Mouse (Mus musculus): Measurements from ENCODE around the gene Rusc2. TPM values are rescaled to one million over a fixed set of nuclear protein-coding genes. Genes with fewer than 3 reads are reported as not detected.

Rusc2 gene
- polyA plus RNA-seq, 1 experiment = not detected

DNA sequence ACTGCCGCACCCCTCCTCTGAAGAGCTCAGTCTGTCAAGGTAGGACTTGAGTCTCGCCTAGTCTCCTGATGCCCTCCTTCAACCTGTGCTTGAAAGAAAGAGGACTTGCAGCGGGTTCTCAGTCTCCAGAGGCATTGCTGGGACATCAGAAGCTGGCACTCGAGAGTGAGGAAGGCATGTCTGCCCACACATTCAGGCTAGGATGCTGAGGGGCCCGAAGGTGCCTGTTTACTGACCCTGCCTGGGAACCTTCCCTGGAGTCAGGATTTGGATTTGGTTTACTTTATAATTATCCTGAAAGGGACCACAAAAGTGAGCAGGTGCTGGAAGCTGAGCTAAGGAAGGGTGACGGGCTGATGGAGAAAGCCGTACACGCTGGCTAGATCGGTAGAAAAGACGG, 19.7 kb downstream of the Rusc2 start:
- Histone ChIP-seq H3K4me1 (ENCODE audit: control insufficient read depth, insufficient read depth, low read length) (peaks cover 45% of the 10 kb centered on the region), H3K27ac (ENCODE audit: insufficient read depth, low read depth, low read length) (no peak overlapping the region), H3K4me3 (ENCODE audit: insufficient read depth, low read depth, low read length) (no peak overlapping the region)
- 88% methylated on average over 10 of the region's 10 CpGs for WGBS
- no peak for TF ChIP-seq CTCF (IDR thresholded peaks at IDR 0.05; ENCODE audit: insufficient read depth, low read depth, low read length)
- TF ChIP-seq POLR2A (IDR thresholded peaks at IDR 0.05; ENCODE audit: insufficient read depth, low read depth, low read length) = no peak

GRCm38 (mm10) chr4:43402212-43402611, 20.4 kb downstream of the Rusc2 start:
- Histone ChIP-seq H3K27ac (ENCODE audit: insufficient read depth, low read depth, low read length) (no peak overlapping the region), H3K4me1 (ENCODE audit: control insufficient read depth, insufficient read depth, low read length) (peaks cover 46% of the 10 kb centered on the region), H3K4me3 (ENCODE audit: insufficient read depth, low read depth, low read length) (no peak overlapping the region)
- 81% methylated on average over 9 of the region's 9 CpGs for WGBS
- TF ChIP-seq POLR2A (IDR thresholded peaks at IDR 0.05; ENCODE audit: insufficient read depth, low read depth, low read length) (no peak), CTCF (IDR thresholded peaks at IDR 0.05; ENCODE audit: insufficient read depth, low read depth, low read length) (no peak)

DNA sequence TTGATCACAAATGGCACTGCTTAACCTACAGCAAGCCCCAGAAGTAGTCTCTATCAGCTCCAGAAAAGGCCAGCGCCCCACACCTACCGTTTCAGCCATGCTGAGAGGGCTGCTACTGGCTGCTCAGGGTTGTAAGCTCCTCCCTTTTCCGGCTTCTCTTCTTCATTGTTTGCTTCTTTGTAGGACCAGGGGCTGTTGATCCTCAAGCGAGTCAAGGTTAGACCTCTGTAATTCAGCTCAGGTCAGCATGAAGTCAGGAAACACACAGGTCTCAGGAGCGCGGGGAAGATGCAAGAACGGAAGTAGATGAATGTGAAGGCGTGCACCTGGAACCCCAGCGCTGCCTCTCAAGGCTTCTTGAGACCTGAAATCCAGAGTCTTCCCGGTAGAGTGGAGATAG, 22.9 kb downstream of the Rusc2 start:
- H3K4me3 ChIP-seq (ENCODE audit: insufficient read depth, low read depth, low read length) = no peak overlapping the region
- no peak overlapping the region for H3K27ac ChIP-seq (ENCODE audit: insufficient read depth, low read depth, low read length)
- TF ChIP-seq POLR2A (IDR thresholded peaks at IDR 0.05; ENCODE audit: insufficient read depth, low read depth, low read length) (no peak), CTCF (IDR thresholded peaks at IDR 0.05; ENCODE audit: insufficient read depth, low read depth, low read length) (no peak)
- peaks cover 40% of the 10 kb centered on the region for H3K4me1 ChIP-seq (ENCODE audit: control insufficient read depth, insufficient read depth, low read length)
- WGBS = 91% methylated on average over 10 of the region's 10 CpGs

DNA sequence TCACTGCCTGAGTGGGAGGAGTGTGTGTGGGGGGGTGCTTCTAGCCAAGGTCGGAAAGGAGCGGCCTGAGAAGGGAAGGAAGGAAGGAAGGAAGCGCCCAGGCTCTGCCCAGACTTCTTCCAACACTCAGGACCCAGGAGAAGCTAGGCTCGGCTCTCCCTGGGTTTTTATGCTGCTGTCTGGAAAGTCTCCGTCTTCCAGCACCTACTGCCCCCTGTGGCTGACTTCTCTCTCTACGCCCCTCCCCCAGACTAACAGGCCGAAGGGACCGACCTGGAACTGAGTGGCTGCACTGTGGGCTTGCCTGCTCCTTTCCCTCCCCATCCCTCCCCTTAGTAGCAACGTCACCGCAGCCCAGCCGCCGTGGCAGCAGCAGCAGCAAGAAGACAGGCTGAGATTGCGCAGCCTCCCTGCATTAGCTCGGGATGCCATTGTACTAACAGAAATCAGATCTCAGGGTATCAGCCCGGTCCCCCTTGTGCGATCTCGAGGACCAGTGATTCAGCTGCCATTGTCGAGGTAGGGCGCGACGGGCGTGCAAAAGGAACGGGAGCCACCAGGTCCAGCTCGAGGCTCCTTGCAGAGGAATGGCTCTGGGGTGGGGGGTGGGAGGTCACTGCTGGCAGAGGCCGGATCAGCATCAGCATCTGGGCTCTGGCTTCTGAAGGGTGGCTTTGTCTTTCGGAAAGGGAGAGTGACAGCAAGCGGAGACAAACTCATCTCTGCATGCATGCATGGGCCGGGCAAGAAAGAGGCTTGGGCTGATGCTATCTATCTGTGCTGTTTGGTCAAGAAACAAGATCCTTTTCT, 24.6 kb downstream of the Rusc2 start:
- no peak for TF ChIP-seq CTCF (IDR thresholded peaks at IDR 0.05; ENCODE audit: insufficient read depth, low read depth, low read length)
- peak; percentile 46; the same call in 1 of the 2 replicates for TF ChIP-seq POLR2A (IDR thresholded peaks at IDR 0.05; ENCODE audit: insufficient read depth, low read depth, low read length)
- H3K27ac ChIP-seq (ENCODE audit: insufficient read depth, low read depth, low read length) = peak overlapping the region; percentile 82
- H3K4me1 ChIP-seq (ENCODE audit: control insufficient read depth, insufficient read depth, low read length) = peaks cover 33% of the 10 kb centered on the region
- 1% methylated on average over 28 of the region's 28 CpGs for WGBS
- peak overlapping the region; percentile 56 for H3K4me3 ChIP-seq (ENCODE audit: insufficient read depth, low read depth, low read length)

GRCm38 (mm10) chr4:43407071-43407920, 25.5 kb downstream of the Rusc2 start:
- TF ChIP-seq CTCF (IDR thresholded peaks at IDR 0.05; ENCODE audit: insufficient read depth, low read depth, low read length) (no peak), POLR2A (IDR thresholded peaks at IDR 0.05; ENCODE audit: insufficient read depth, low read depth, low read length) (no peak)
- H3K4me1 ChIP-seq (ENCODE audit: control insufficient read depth, insufficient read depth, low read length) = peaks cover 32% of the 10 kb centered on the region
- 48% methylated on average over 12 of the region's 12 CpGs for WGBS
- H3K4me3 ChIP-seq (ENCODE audit: insufficient read depth, low read depth, low read length) = peak overlapping the region; percentile 56
- H3K27ac ChIP-seq (ENCODE audit: insufficient read depth, low read depth, low read length) = peak overlapping the region; percentile 82

- 87% methylated on average over 14 of the region's 14 CpGs for WGBS
- no peak overlapping the region for H3K4me3 ChIP-seq (ENCODE audit: insufficient read depth, low read depth, low read length)
- H3K4me1 ChIP-seq (ENCODE audit: control insufficient read depth, insufficient read depth, low read length) = peaks cover 33% of the 10 kb centered on the region
- TF ChIP-seq POLR2A (IDR thresholded peaks at IDR 0.05; ENCODE audit: insufficient read depth, low read depth, low read length) (no peak), CTCF (IDR thresholded peaks at IDR 0.05; ENCODE audit: insufficient read depth, low read depth, low read length) (no peak)
- no peak overlapping the region for H3K27ac ChIP-seq (ENCODE audit: insufficient read depth, low read depth, low read length)
Observed at GRCm38 (mm10) chr4:43414761-43415160, 33.0 kb downstream of the Rusc2 start.

DNA sequence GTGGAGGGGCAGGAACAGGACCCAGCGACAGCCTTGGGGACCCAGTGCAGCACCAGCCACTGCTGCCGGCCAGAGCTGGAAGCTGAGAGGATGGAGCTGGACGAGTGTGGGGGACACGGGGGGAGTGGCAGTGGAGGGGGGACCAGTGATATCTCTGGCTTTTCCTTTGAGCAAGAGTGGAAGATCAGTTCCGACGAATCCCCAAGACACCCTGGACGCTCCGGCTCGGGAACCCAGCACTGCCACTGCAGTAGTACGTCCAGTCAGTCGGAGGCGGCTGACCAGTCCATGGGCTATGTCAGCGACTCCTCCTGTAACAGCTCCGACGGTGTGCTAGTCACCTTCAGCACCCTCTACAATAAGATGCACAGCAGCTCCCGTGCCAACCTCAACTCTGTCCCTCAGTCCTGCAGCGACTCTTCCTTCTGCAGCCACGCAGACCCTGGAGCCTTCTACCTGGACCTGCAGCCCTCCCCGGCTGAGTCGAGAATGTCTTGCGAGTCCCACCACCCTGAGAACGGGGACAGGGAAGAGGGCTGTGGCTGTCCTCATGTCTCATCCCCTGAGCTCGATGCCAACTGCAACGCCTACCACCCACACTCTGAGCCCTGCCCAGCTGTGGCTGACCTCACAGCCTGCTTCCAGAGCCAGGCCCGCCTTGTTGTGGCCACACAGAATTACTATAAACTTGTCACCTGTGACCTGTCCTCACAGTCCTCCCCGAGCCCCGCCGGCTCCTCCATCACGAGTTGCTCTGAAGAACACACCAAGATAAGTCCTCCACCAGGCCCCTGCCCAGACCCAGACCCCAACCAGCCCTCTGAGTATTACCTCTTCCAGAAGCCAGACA, 33.7 kb downstream of the Rusc2 start:
- TF ChIP-seq POLR2A (IDR thresholded peaks at IDR 0.05; ENCODE audit: insufficient read depth, low read depth, low read length) (no peak), CTCF (IDR thresholded peaks at IDR 0.05; ENCODE audit: insufficient read depth, low read depth, low read length) (no peak)
- whole genome bisulfite sequencing = 85% methylated on average over 29 of the region's 29 CpGs
- Histone ChIP-seq H3K4me1 (ENCODE audit: control insufficient read depth, insufficient read depth, low read length) (peaks cover 33% of the 10 kb centered on the region), H3K27ac (ENCODE audit: insufficient read depth, low read depth, low read length) (no peak overlapping the region), H3K4me3 (ENCODE audit: insufficient read depth, low read depth, low read length) (no peak overlapping the region)

GRCm38 (mm10) chr4:43416071-43416490, 34.3 kb downstream of the Rusc2 start:
- Histone ChIP-seq H3K4me3 (ENCODE audit: insufficient read depth, low read depth, low read length) (no peak overlapping the region), H3K4me1 (ENCODE audit: control insufficient read depth, insufficient read depth, low read length) (peaks cover 30% of the 10 kb centered on the region), H3K27ac (ENCODE audit: insufficient read depth, low read depth, low read length) (no peak overlapping the region)
- no peak for TF ChIP-seq CTCF (IDR thresholded peaks at IDR 0.05; ENCODE audit: insufficient read depth, low read depth, low read length)
- no peak for TF ChIP-seq POLR2A (IDR thresholded peaks at IDR 0.05; ENCODE audit: insufficient read depth, low read depth, low read length)
- WGBS = 97% methylated on average over 22 of the region's 22 CpGs

All from olfactory bulb, adult 2 months (tissue).